Mouse (Mus musculus) cortical plate, adult 2 months (tissue): Measurements from ENCODE around the gene Ccdc50. TPM values are rescaled to one million over a fixed set of nuclear protein-coding genes. Genes with fewer than 3 reads are reported as not detected.

ENCODE experiments used
- H3K27ac ChIP-seq: fragments of 200-500 bp; 2 replicates; pipeline ENCODE4 v1.5.1; 2012; ENCODE audit warnings: low read length, control low read depth, inconsistent platforms; ENCODE audit not compliant: insufficient read depth
- H3K4me1 ChIP-seq: fragments of 200-500 bp; 2 replicates; pipeline ENCODE4 v1.6.1; 2011; ENCODE audit warnings: low read length; ENCODE audit not compliant: control insufficient read depth, insufficient read depth
- H3K4me3 ChIP-seq: fragments of 200-500 bp; 2 replicates; pipeline ENCODE4 v1.5.1; 2011; ENCODE audit warnings: mild to moderate bottlenecking, low read length, control low read depth; ENCODE audit not compliant: insufficient read depth
- CTCF ChIP-seq: fragments of 200-500 bp; IDR thresholded peaks from 2 replicates; pipeline ENCODE4 v1.5.1; 2011; ENCODE audit warnings: mild to moderate bottlenecking, control low read depth, low read length; ENCODE audit not compliant: insufficient read depth; ENCODE audit errors: extremely low read depth
- POLR2A ChIP-seq: fragments of 200-500 bp; IDR thresholded peaks from 2 replicates; pipeline ENCODE4 v1.6.1; 2011; ENCODE audit warnings: mild to moderate bottlenecking, low read length, control low read depth; ENCODE audit not compliant: insufficient read depth; ENCODE audit errors: extremely low read depth
- polyA plus RNA-seq: library from polyadenylated mRNA; depleted of rRNA; stranded (reverse); fragments of >200 nt; gene quantifications from 2 replicates; pipeline ENCODE4 v1.2.3, GENCODE M21; 2012

Ccdc50 gene
- polyA plus RNA-seq, 1 experiment: 24.1 TPM

DNA sequence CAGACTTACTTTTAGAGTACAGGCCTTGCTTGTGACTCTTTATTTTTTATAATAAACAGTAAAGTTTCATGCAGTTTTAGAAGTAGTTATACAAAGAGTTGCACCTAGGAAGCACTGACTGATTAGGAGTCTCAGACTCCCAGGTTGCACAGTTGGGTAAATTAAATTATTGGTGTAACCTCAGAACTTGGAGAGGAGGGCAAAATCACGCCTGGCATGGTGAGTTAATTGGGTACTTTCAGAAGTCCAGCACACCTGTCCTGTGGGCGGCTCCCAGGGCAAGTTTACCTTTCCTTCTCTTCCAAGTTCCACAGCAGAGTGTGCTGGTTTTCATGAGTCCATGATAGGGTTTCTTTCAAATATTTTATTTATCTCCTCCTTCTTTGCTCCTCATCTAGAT, 3.2 kb downstream of the Ccdc50 start:
- Histone ChIP-seq H3K4me3 (no peak overlapping the region), H3K4me1 (peaks cover 15% of the 10 kb centered on the region; the same call in 1 of the 2 replicates), H3K27ac (peak overlapping the region; percentile 54)
- TF ChIP-seq POLR2A (no peak), CTCF (no peak)

DNA sequence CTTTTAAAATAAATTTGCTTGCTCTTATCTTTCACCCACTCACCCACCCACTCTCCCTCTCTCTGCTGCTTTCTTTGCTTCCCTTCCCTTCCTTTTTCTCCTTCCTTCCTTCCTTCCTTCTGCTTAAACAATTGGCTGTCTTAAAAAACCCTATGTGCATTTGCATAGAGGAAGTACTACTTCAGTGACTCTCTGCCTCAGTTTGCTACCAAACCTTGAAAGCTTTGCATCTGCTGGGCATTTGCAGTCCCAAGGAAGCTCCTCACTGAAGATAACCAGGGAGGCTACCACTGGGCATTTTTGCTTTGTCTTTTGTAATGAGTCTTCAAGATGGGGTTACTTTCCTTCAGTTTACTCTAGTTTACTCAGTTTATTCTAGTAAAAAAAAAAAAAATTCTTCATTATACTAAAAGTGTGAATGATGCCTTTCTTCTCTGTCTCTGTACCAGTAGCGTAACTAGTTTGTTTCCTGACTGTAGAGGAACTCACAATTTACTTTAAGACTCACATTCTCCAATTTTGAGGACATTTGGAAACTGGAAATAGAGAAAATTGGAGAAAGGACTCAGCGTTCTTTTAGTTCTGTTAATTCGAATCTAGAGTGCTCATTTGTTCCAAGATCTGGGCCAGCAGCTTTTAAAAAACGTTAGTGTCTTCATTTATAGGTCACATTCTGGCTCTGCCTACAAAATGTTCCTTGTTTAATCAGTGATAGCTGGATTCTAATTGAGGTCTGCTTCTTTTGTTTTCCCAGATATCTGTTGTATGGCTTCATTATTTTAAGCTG, 6.8 kb downstream of the Ccdc50 start:
- Histone ChIP-seq H3K4me1 (peaks cover 11% of the 10 kb centered on the region; the same call in 1 of the 2 replicates), H3K27ac (peak overlapping the region; percentile 95), H3K4me3 (no peak overlapping the region)
- TF ChIP-seq CTCF: no peak
- no peak for TF ChIP-seq POLR2A

DNA sequence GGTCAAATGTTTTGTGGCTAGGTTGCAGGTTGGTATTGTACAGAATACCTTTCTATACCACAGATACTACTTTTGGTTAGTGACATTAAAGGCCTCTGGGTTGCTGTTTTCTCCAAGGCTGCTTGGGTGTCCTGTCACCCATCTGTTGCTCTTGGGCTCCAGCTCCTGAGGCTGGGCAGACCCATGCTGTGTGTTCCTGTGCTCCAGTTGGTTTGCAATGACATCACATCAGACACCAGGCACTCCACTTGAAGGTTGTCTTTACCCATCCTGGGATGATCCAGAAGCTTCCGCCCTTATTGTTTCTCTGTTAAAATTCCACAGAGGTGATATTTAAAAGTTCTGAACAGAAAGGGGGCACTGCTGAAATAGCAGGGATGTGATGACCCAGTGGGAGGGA, 8.3 kb downstream of the Ccdc50 start:
- peak overlapping the region; percentile 40; the same call in 1 of the 2 replicates for H3K27ac ChIP-seq
- no peak for TF ChIP-seq CTCF
- no peak for TF ChIP-seq POLR2A
- peaks cover 9% of the 10 kb centered on the region; the same call in 1 of the 2 replicates for H3K4me1 ChIP-seq
- H3K4me3 ChIP-seq: no peak overlapping the region

DNA sequence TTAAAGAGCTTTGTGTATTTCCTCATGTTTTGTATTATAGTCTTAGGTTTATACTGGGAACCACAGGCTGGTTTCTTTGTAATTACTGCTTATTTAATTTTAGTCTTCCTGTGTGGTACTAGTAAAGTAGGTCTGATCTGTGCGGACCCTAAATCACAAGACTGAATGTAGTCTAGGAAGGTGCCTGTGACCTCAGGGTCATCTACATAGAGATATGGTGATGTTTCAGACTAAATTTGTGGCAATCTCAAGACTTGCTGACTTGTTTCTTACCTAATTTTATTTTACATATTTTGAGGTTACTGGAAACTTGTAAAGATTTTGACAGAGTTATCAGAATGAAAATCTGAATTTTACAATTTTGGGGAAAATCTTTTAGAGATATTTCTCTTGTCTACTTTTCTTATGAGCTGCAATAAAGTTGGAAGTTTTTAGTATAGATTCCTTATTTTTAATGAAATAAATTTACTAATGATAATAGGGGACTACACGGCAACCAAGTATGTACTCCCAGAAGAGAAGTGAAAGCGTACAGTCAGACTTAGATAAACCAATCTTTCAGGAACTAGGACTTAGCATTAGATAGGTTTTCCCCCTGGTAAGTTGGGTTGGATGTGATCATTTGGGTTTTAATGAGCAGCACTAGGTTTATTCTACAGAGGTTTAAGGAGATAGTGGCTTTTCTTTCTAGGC, 10.5 kb downstream of the Ccdc50 start:
- TF ChIP-seq POLR2A (no peak), CTCF (no peak)
- no peak overlapping the region for H3K27ac ChIP-seq
- peaks cover 7% of the 10 kb centered on the region; the same call in 1 of the 2 replicates for H3K4me1 ChIP-seq

DNA sequence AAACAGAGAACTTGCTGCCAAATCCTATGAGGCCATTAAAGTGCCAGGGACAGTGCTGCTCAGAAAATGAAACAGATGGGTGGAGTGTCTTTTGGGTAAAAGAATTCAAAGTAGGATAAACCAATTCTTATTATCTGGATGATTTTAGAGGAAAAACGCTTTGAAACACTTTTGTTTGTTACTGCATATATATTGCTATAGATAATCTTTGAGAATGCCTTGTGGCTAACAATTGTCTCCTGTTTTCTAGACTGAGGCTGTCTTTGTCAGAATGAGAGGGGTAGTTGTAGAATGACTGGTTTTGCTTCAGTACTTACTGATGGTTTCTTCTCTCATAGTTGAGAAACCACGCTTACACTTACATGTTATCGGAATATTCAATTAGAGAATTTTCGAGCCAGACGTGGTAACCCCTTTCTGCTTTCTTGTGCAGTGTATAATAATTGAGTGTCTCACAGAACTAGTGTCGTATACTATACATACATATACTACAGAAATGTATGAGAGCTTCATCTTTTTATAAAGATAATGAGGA, 11.1 kb downstream of the Ccdc50 start:
- Histone ChIP-seq H3K4me1 (peaks cover 7% of the 10 kb centered on the region; the same call in 1 of the 2 replicates), H3K27ac (no peak overlapping the region), H3K4me3 (no peak overlapping the region)
- TF ChIP-seq CTCF (no peak), POLR2A (no peak)

More for the DNA sequence above, 10.5 kb downstream of the Ccdc50 start:
- H3K4me3 ChIP-seq: no peak overlapping the region

DNA sequence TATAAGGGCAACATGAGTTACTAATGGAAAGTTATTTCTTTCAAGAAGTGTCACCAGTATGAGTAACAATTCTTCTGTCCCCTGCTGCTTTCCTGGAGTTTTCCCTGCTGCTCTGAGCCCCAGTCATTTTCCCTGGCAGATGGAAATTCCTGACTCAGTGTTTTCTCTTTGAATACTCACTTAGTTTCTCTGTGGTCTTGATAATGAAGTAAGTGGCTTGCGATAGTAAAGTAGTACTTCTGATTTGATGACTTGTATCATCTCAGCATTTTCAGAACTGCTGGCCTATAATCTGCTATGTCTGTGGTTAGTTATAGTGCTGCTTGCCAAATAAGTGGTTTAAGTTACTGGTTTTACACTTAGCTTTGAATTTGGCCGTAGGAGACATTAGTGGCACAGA, 12.9 kb downstream of the Ccdc50 start:
- Histone ChIP-seq H3K4me3 (no peak overlapping the region), H3K27ac (no peak overlapping the region), H3K4me1 (peaks cover 4% of the 10 kb centered on the region; the same call in 1 of the 2 replicates)
- no peak for TF ChIP-seq CTCF
- no peak for TF ChIP-seq POLR2A

DNA sequence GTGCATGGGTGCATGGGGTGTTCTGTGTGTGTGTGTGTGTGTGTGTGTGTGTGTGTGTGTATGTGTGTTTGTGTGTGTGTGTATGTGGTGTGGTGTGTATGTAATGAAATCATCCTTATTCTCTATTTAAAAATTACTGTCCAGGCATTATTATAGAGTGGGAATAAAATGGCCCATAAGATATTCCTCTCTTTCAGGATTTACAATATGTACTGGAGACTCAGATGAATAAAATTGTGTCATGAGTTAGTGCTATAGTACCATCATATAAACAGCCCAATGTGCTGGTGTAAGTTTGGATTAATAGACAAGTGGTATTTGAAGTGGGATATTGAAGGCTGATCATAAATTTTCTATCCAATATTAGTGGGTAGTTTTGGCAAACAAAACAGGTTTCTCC, 15.4 kb downstream of the Ccdc50 start:
- no peaks in the 10 kb centered on the region for H3K4me1 ChIP-seq
- no peak overlapping the region for H3K27ac ChIP-seq
- no peak overlapping the region for H3K4me3 ChIP-seq
- TF ChIP-seq POLR2A (no peak), CTCF (no peak)

DNA sequence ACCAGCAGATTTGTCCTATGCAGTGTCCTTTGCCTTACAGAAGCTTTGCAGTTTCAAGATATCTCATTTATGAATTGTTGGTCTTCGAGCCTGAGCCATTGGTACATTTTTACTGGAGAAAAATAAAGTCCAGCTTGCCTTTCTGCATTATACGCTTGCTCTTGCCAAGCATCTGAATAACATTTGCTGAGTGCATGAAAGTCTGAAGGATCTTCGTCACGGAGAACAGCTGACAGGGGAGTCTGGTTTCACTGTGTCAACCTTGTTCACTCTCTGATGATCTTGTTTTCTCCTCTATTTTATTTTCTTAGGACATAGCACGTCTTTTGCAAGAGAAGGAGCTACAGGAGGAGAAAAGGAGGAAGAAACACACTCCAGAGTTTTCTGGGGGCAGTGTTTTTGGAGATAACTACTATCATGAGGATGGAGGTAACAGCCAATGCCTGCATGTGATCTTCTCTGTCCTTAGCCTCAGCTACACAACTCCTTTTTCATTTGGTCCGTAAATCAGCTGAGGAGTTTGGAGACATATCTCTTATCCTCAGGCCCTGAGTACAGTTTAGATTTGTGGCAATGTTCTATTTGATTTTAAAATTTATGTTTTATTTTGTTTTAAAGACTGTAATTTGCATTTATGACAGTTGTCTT, 28.4 kb downstream of the Ccdc50 start:
- TF ChIP-seq POLR2A: no peak
- TF ChIP-seq CTCF: no peak
- Histone ChIP-seq H3K4me3 (no peak overlapping the region), H3K27ac (no peak overlapping the region), H3K4me1 (no peaks in the 10 kb centered on the region)

DNA sequence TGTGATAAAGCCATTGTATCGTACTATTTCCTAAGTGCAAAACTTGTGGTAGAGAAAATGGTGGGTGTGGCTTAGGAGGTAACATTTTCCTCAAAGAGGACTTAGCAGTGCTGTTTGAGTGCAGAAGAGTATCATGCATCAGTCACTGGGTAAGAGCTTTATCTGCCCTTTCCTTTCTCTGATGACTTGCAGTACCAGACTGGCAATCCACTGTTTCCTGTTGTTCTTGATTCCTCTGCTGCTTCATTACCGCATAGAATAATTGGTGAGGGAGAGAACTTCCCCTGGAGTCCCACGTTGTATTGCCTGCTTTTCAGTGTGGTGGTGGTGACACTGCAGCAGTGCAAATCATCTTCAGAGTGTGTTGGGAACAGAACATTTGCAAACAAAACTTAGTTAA, 29.0 kb downstream of the Ccdc50 start:
- TF ChIP-seq CTCF (no peak), POLR2A (no peak)
- no peaks in the 10 kb centered on the region for H3K4me1 ChIP-seq
- H3K27ac ChIP-seq: no peak overlapping the region
- no peak overlapping the region for H3K4me3 ChIP-seq

DNA sequence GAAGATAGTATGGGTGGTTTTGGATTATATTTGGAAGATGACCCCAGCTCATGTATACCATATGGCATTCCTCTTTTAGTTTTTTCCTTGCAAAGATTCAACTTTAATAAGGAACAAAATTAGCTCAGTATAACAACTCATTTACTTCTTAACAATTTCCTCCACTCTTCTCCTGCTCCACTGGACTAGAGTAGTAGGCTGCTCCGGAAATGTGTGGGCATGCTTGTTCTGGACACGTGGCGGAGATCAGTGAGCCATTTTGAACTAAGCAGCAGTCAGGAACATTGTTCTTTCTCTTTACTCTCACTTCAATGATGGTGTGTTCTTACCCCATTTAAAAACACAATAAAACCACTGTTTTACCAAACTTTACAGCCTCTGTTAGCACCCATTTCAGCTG, 32.3 kb downstream of the Ccdc50 start:
- H3K4me1 ChIP-seq: no peaks in the 10 kb centered on the region
- no peak overlapping the region for H3K27ac ChIP-seq
- TF ChIP-seq POLR2A: no peak
- no peak for TF ChIP-seq CTCF
- no peak overlapping the region for H3K4me3 ChIP-seq
